Mouse (Mus musculus) intestine, embryonic 14.5 days (tissue): ENCODE data around the gene Shc1. TPM values are rescaled to one million over a fixed set of nuclear protein-coding genes. Genes with fewer than 3 reads are reported as not detected.

Source experiments
- ATAC-seq: fragments of 200-750 bp; cut with Nextera tagmentation; replicated peaks from 2 replicates; pipeline ENCODE4 v1.8.0; 2017; ENCODE audit warnings: low read depth, moderate number of reproducible peaks, moderate TSS enrichment, moderate library complexity; ENCODE audit not compliant: low FRiP score, low TSS enrichment
- DNase-seq: peaks from one replicate; pipeline ENCODE4 v3.0.0-alpha.2; 2018; ENCODE audit warnings: low spot score
- H3K27ac ChIP-seq: fragments of 300-500 bp; sonication (generic); 2 replicates; pipeline ENCODE4 v1.5.1; 2014; ENCODE audit warnings: low read depth, mild to moderate bottlenecking, control low read depth
- H3K27me3 ChIP-seq: fragments of 300-500 bp; sonication (generic); replicated peaks from 2 replicates; pipeline ENCODE4 v1.6.1; 2014; ENCODE audit warnings: low read length, control low read depth; ENCODE audit not compliant: control insufficient read depth, insufficient read depth
- H3K36me3 ChIP-seq: fragments of 300-500 bp; sonication (generic); 2 replicates; pipeline ENCODE4 v1.6.1; 2014; ENCODE audit warnings: low read length, control low read depth; ENCODE audit not compliant: control insufficient read depth, insufficient read depth
- H3K4me1 ChIP-seq: fragments of 300-500 bp; sonication (generic); replicated peaks from 2 replicates; pipeline ENCODE4 v1.6.1; 2014; ENCODE audit warnings: low read length, control low read depth, mixed read lengths; ENCODE audit not compliant: control insufficient read depth, insufficient read depth
- H3K4me2 ChIP-seq: fragments of 300-500 bp; sonication (generic); 2 replicates; pipeline ENCODE4 v1.6.1; 2014; ENCODE audit warnings: low read length
- H3K4me3 ChIP-seq: fragments of 300-500 bp; sonication (generic); 2 replicates; pipeline ENCODE4 v1.5.1; 2014; ENCODE audit warnings: low read depth, low read length, control low read depth, mixed read lengths
- H3K9ac ChIP-seq: fragments of 300-500 bp; sonication (generic); 2 replicates; pipeline ENCODE4 v1.6.1; 2014; ENCODE audit warnings: mild to moderate bottlenecking, low read length
- H3K9me3 ChIP-seq: fragments of 300-500 bp; sonication (generic); 2 replicates; pipeline ENCODE4 v1.6.1; 2016; ENCODE audit warnings: low read length, control low read depth; ENCODE audit not compliant: control insufficient read depth
- WGBS: fragments of 180-500 bp; shearing (Covaris S2); extraction: QIAGEN DNeasy Blood & Tissue Kit; methylation state at CpG from one replicate; pipeline ENCODE4 v1.1.7; 2014; 5-methylcytosine and 5-hydroxymethylcytosine counted together
- polyA plus RNA-seq: library from polyadenylated mRNA; unstranded; fragments of >200 nt; fragmentation: Nextera tagmentation; extraction: Ambion mirVana; gene quantifications from 2 replicates; pipeline ENCODE4 v1.2.1, GENCODE M21; 2014

The Shc1 gene
- polyA plus RNA-seq, result 65.1 and 71.4 TPM in 2 replicates

- H3K9me3 ChIP-seq, result no peaks in the 10 kb centered on the region
- peak within 1 kb of the TSS; percentile 84 for H3K4me3 ChIP-seq
- DNase-seq, result peak; percentile 95
- peaks cover 29% of the 10 kb centered on the region for H3K36me3 ChIP-seq
- H3K9ac ChIP-seq, result peak within 1 kb of the TSS; percentile 65
- peak within 1 kb of the TSS; percentile 98 for H3K4me2 ChIP-seq
- under 1% methylated on average over 39 of the region's 39 CpGs for WGBS
- ATAC-seq, result peak; percentile 93
- H3K4me1 ChIP-seq, result peaks cover 29% of the 10 kb centered on the region
- H3K27ac ChIP-seq, result peak within 1 kb of the TSS; percentile 98
- no peaks in the 10 kb centered on the region for H3K27me3 ChIP-seq
These were observed at the start of gene Shc1, which contains the start of gene Cks1b for GRCm38 (mm10) chr3:89418170-89418860. TSS of gene Shc1 (plus strand) at chr3:89418443. TSS of gene Cks1b (minus strand) at chr3:89418383.

- Histone ChIP-seq H3K36me3 (no peaks in the 10 kb centered on the region), H3K9me3 (no peaks in the 10 kb centered on the region), H3K4me2 (no peak overlapping the region), H3K4me3 (no peak overlapping the region), H3K27me3 (no peaks in the 10 kb centered on the region), H3K27ac (no peak overlapping the region), H3K4me1 (peaks cover 5% of the 10 kb centered on the region; the same call in 1 of the 2 replicates), H3K9ac (no peak overlapping the region)
- DNase-seq, result no peak
- 48% methylated on average over 5 of the region's 5 CpGs for WGBS
- no peak for ATAC-seq
These were observed 44.5 kb upstream of the Shc1 start for GRCm38 (mm10) chr3:89373581-89374231.

GRCm38 (mm10) chr3:89377831-89378230, 40.4 kb upstream of the Shc1 start:
- no peak overlapping the region for H3K9ac ChIP-seq
- 0 out of 2 replicates have a peak, but pooled peaks have one; percentile 6 for ATAC-seq
- no peaks in the 10 kb centered on the region for H3K27me3 ChIP-seq
- peak overlapping the region; percentile 62 for H3K4me2 ChIP-seq
- DNase-seq, result no peak
- H3K9me3 ChIP-seq, result no peaks in the 10 kb centered on the region
- H3K4me1 ChIP-seq, result peaks cover 11% of the 10 kb centered on the region
- peaks cover 7% of the 10 kb centered on the region for H3K36me3 ChIP-seq
- 83% methylated on average over 4 of the region's 4 CpGs for WGBS
- H3K27ac ChIP-seq, result no peak overlapping the region
- H3K4me3 ChIP-seq, result peak overlapping the region; percentile 53; the same call in 1 of the 2 replicates

- peaks cover 11% of the 10 kb centered on the region for H3K4me1 ChIP-seq
- peak overlapping the region; percentile 55 for H3K9ac ChIP-seq
- 0 out of 2 replicates have a peak overlapping the region, but pooled peaks have one; percentile 8 for H3K27ac ChIP-seq
- H3K27me3 ChIP-seq, result no peaks in the 10 kb centered on the region
- peak overlapping the region; percentile 53 for H3K4me3 ChIP-seq
- peaks cover 7% of the 10 kb centered on the region for H3K36me3 ChIP-seq
- H3K9me3 ChIP-seq, result no peaks in the 10 kb centered on the region
- peak; percentile 89 for ATAC-seq
- DNase-seq, result peak; percentile 93
- H3K4me2 ChIP-seq, result peak overlapping the region; percentile 62
- under 1% methylated on average over 25 of the region's 29 CpGs for WGBS
These were observed 39.7 kb upstream of the Shc1 start for GRCm38 (mm10) chr3:89378394-89379067.

GRCm38 (mm10) chr3:89379388-89380131, 38.7 kb upstream of the Shc1 start:
- no peaks in the 10 kb centered on the region for H3K9me3 ChIP-seq
- DNase-seq (no peak), ATAC-seq (no peak)
- no peak overlapping the region for H3K27ac ChIP-seq
- H3K36me3 ChIP-seq, result peaks cover 7% of the 10 kb centered on the region
- H3K9ac ChIP-seq, result no peak overlapping the region
- WGBS, result 91% methylated on average over 31 of the region's 31 CpGs
- no peak overlapping the region; the same call in 1 of the 2 replicates for H3K4me2 ChIP-seq
- no peaks in the 10 kb centered on the region for H3K27me3 ChIP-seq
- peaks cover 11% of the 10 kb centered on the region for H3K4me1 ChIP-seq
- H3K4me3 ChIP-seq, result no peak overlapping the region

GRCm38 (mm10) chr3:89380291-89380690, 38.0 kb upstream of the Shc1 start:
- Histone ChIP-seq H3K9ac (no peak overlapping the region), H3K9me3 (no peaks in the 10 kb centered on the region)
- WGBS, result 94% methylated on average over 14 of the region's 14 CpGs

GRCm38 (mm10) chr3:89380711-89381110, 37.5 kb upstream of the Shc1 start:
- H3K9me3 ChIP-seq, result no peaks in the 10 kb centered on the region
- no peak overlapping the region for H3K27ac ChIP-seq
- H3K9ac ChIP-seq, result no peak overlapping the region
- H3K4me3 ChIP-seq, result no peak overlapping the region
- 93% methylated on average over 18 of the region's 18 CpGs for WGBS
- peaks cover 22% of the 10 kb centered on the region for H3K4me1 ChIP-seq
- DNase-seq (no peak), ATAC-seq (no peak)
- peaks cover 7% of the 10 kb centered on the region for H3K36me3 ChIP-seq
- no peak overlapping the region for H3K4me2 ChIP-seq
- H3K27me3 ChIP-seq, result no peaks in the 10 kb centered on the region

More at GRCm38 (mm10) chr3:89380291-89380690, 38.0 kb upstream of the Shc1 start:
- Histone ChIP-seq H3K27me3 (no peaks in the 10 kb centered on the region), H3K4me2 (no peak overlapping the region), H3K27ac (no peak overlapping the region), H3K36me3 (peaks cover 7% of the 10 kb centered on the region), H3K4me1 (peaks cover 18% of the 10 kb centered on the region), H3K4me3 (no peak overlapping the region)
- ATAC-seq (no peak), DNase-seq (no peak)

- WGBS, result 76% methylated on average over 11 of the region's 11 CpGs
These were observed 37.0 kb upstream of the Shc1 start for GRCm38 (mm10) chr3:89381233-89381632.

More at GRCm38 (mm10) chr3:89381233-89381632, 37.0 kb upstream of the Shc1 start:
- Histone ChIP-seq H3K27me3 (no peaks in the 10 kb centered on the region), H3K9me3 (no peaks in the 10 kb centered on the region), H3K36me3 (peaks cover 7% of the 10 kb centered on the region), H3K4me2 (no peak overlapping the region), H3K4me3 (no peak overlapping the region), H3K27ac (no peak overlapping the region), H3K4me1 (peaks cover 23% of the 10 kb centered on the region), H3K9ac (no peak overlapping the region)
- ATAC-seq (no peak), DNase-seq (no peak)
